Mouse (Mus musculus): Measurements from ENCODE around the gene Pkn2. TPM values are rescaled to one million over a fixed set of nuclear protein-coding genes. Genes with fewer than 3 reads are reported as not detected.

Pkn2 gene
- total and polyA plus RNA-seq, 2 experiments from 2014 or later = 23.6 to 25.3 TPM

- no peak overlapping the region for H3K9ac ChIP-seq (replicated peaks; ENCODE audit: low read length)
- H3K36me3 ChIP-seq (ENCODE audit: insufficient read depth, low read length) = no peaks in the 10 kb centered on the region
- DNase-seq (ENCODE audit: low spot score) (no peak), ATAC-seq (no peak)
- no peaks in the 10 kb centered on the region for H3K4me1 ChIP-seq (ENCODE audit: insufficient read depth, low read length)
- H3K27me3 ChIP-seq (ENCODE audit: insufficient read depth, low read length) = no peaks in the 10 kb centered on the region
- no peak overlapping the region for H3K4me2 ChIP-seq (ENCODE audit: low read depth, low read length)
- 29% methylated on average over 4 of the region's 4 CpGs for WGBS
- no peak overlapping the region for H3K4me3 ChIP-seq (ENCODE audit: low read length)
- TF ChIP-seq CTCF (IDR thresholded peaks at IDR 0.05; ENCODE audit: low read depth) = no peak
- no peak overlapping the region for H3K27ac ChIP-seq
- H3K9me3 ChIP-seq (ENCODE audit: low read length) = no peaks in the 10 kb centered on the region
Measured at GRCm38 (mm10) chr3:142839961-142840360, 41.8 kb downstream of the Pkn2 start.

- no peak for TF ChIP-seq CTCF (IDR thresholded peaks at IDR 0.05; ENCODE audit: low read depth)
- H3K9ac ChIP-seq (replicated peaks; ENCODE audit: low read length) = no peak overlapping the region
- 94% methylated on average over 4 of the region's 4 CpGs for whole genome bisulfite sequencing
Measured at GRCm38 (mm10) chr3:142834761-142835160, 47.0 kb downstream of the Pkn2 start.

GRCm38 (mm10) chr3:142834024-142834423, 47.8 kb downstream of the Pkn2 start:
- WGBS = 92% methylated on average over 4 of the region's 4 CpGs
- 0 out of 2 replicates have a peak, but pooled peaks cover 1% of the 10 kb centered on the region for H3K36me3 ChIP-seq (ENCODE audit: insufficient read depth, low read length)
- ATAC-seq (no peak), DNase-seq (ENCODE audit: low spot score) (no peak)
- no peak for TF ChIP-seq CTCF (IDR thresholded peaks at IDR 0.05; ENCODE audit: low read depth)
- no peak overlapping the region for H3K4me3 ChIP-seq (ENCODE audit: low read length)
- H3K27me3 ChIP-seq (ENCODE audit: insufficient read depth, low read length) = no peaks in the 10 kb centered on the region
- no peaks in the 10 kb centered on the region for H3K9me3 ChIP-seq (ENCODE audit: low read length)
- H3K9ac ChIP-seq (replicated peaks; ENCODE audit: low read length) = no peak overlapping the region
- no peak overlapping the region for H3K27ac ChIP-seq
- no peaks in the 10 kb centered on the region for H3K4me1 ChIP-seq (ENCODE audit: insufficient read depth, low read length)
- H3K4me2 ChIP-seq (ENCODE audit: low read depth, low read length) = no peak overlapping the region

More at GRCm38 (mm10) chr3:142834761-142835160, 47.0 kb downstream of the Pkn2 start:
- no peaks in the 10 kb centered on the region for H3K9me3 ChIP-seq (ENCODE audit: low read length)
- no peak for ATAC-seq
- no peak overlapping the region for H3K4me2 ChIP-seq (ENCODE audit: low read depth, low read length)
- H3K27me3 ChIP-seq (ENCODE audit: insufficient read depth, low read length) = no peaks in the 10 kb centered on the region
- H3K4me3 ChIP-seq (ENCODE audit: low read length) = no peak overlapping the region
- no peaks in the 10 kb centered on the region for H3K4me1 ChIP-seq (ENCODE audit: insufficient read depth, low read length)
- no peak for DNase-seq (ENCODE audit: low spot score)
- H3K36me3 ChIP-seq (ENCODE audit: insufficient read depth, low read length) = no peaks in the 10 kb centered on the region
- H3K27ac ChIP-seq = no peak overlapping the region

- H3K4me1 ChIP-seq (ENCODE audit: insufficient read depth, low read length) = no peaks in the 10 kb centered on the region
- no peak overlapping the region for H3K4me2 ChIP-seq (ENCODE audit: low read depth, low read length)
- H3K9me3 ChIP-seq (ENCODE audit: low read length) = no peaks in the 10 kb centered on the region
- TF ChIP-seq CTCF (IDR thresholded peaks at IDR 0.05; ENCODE audit: low read depth) = no peak
- no peak overlapping the region for H3K27ac ChIP-seq
- H3K27me3 ChIP-seq (ENCODE audit: insufficient read depth, low read length) = no peaks in the 10 kb centered on the region
- ATAC-seq = no peak
- H3K4me3 ChIP-seq (ENCODE audit: low read length) = no peak overlapping the region
- peaks cover 10% of the 10 kb centered on the region for H3K36me3 ChIP-seq (ENCODE audit: insufficient read depth, low read length)
- DNase-seq (ENCODE audit: low spot score) = no peak
- 88% methylated on average over 3 of the region's 3 CpGs for WGBS
- H3K9ac ChIP-seq (replicated peaks; ENCODE audit: low read length) = no peak overlapping the region
Measured at GRCm38 (mm10) chr3:142832910-142833309, 48.9 kb downstream of the Pkn2 start.

GRCm38 (mm10) chr3:142826449-142827146, 55.2 kb downstream of the Pkn2 start:
- WGBS = 92% methylated on average over 4 of the region's 4 CpGs
- ATAC-seq = no peak
- no peak overlapping the region for H3K27ac ChIP-seq
- no peaks in the 10 kb centered on the region for H3K4me1 ChIP-seq (ENCODE audit: insufficient read depth, low read length)
- H3K4me2 ChIP-seq (ENCODE audit: low read depth, low read length) = no peak overlapping the region
- TF ChIP-seq CTCF (IDR thresholded peaks at IDR 0.05; ENCODE audit: low read depth) = no peak
- no peaks in the 10 kb centered on the region for H3K27me3 ChIP-seq (ENCODE audit: insufficient read depth, low read length)
- peaks cover 10% of the 10 kb centered on the region for H3K36me3 ChIP-seq (ENCODE audit: insufficient read depth, low read length)
- H3K9me3 ChIP-seq (ENCODE audit: low read length) = no peaks in the 10 kb centered on the region
- H3K4me3 ChIP-seq (ENCODE audit: low read length) = no peak overlapping the region
- no peak overlapping the region for H3K9ac ChIP-seq (replicated peaks; ENCODE audit: low read length)
- no peak for DNase-seq (ENCODE audit: low spot score)

GRCm38 (mm10) chr3:142823606-142824005, 58.2 kb downstream of the Pkn2 start:
- no peak for TF ChIP-seq CTCF (IDR thresholded peaks at IDR 0.05; ENCODE audit: low read depth)
- H3K27ac ChIP-seq = no peak overlapping the region
- peaks cover 9% of the 10 kb centered on the region for H3K36me3 ChIP-seq (ENCODE audit: insufficient read depth, low read length)
- H3K9ac ChIP-seq (replicated peaks; ENCODE audit: low read length) = no peak overlapping the region
- no peak overlapping the region for H3K4me3 ChIP-seq (ENCODE audit: low read length)
- no peaks in the 10 kb centered on the region for H3K9me3 ChIP-seq (ENCODE audit: low read length)
- ATAC-seq (no peak), DNase-seq (ENCODE audit: low spot score) (no peak)
- 93% methylated on average over 1 of the region's 1 CpGs for WGBS
- H3K4me1 ChIP-seq (ENCODE audit: insufficient read depth, low read length) = no peaks in the 10 kb centered on the region
- H3K27me3 ChIP-seq (ENCODE audit: insufficient read depth, low read length) = no peaks in the 10 kb centered on the region
- no peak overlapping the region for H3K4me2 ChIP-seq (ENCODE audit: low read depth, low read length)

GRCm38 (mm10) chr3:142817506-142817905, 64.3 kb downstream of the Pkn2 start:
- Histone ChIP-seq H3K4me3 (ENCODE audit: low read length) (no peak overlapping the region), H3K4me2 (ENCODE audit: low read depth, low read length) (no peak overlapping the region), H3K27me3 (ENCODE audit: insufficient read depth, low read length) (no peaks in the 10 kb centered on the region), H3K27ac (no peak overlapping the region), H3K4me1 (ENCODE audit: insufficient read depth, low read length) (no peaks in the 10 kb centered on the region), H3K36me3 (ENCODE audit: insufficient read depth, low read length) (peaks cover 10% of the 10 kb centered on the region; the same call in 1 of the 2 replicates), H3K9ac (replicated peaks; ENCODE audit: low read length) (no peak overlapping the region), H3K9me3 (ENCODE audit: low read length) (no peaks in the 10 kb centered on the region)
- DNase-seq (ENCODE audit: low spot score) = no peak
- TF ChIP-seq CTCF (IDR thresholded peaks at IDR 0.05; ENCODE audit: low read depth) = no peak
- WGBS = 90% methylated on average over 3 of the region's 3 CpGs
- no peak for ATAC-seq
